Mouse (Mus musculus) cerebellum, adult 9-11 months (tissue): ENCODE results near the gene Lgals7.
"Not testable (repeated sequence)": the region's sequence is repeated elsewhere in the genome, so short reads cannot be mapped to it uniquely, and the experiment has no call there.

Experiments
- DNase-seq: peaks from one replicate; pipeline ENCODE4 v3.0.0; 2022

Gene Lgals7

GRCm38 (mm10) chr7:28879606-28880005 is 16.0 kb downstream of the Lgals7 start:
- DNase-seq = no peak

GRCm38 (mm10) chr7:28880554-28880953 is 16.9 kb downstream of the Lgals7 start:
- no peak for DNase-seq

- DNase-seq = no peak
Observed at GRCm38 (mm10) chr7:28881199-28881598, 17.5 kb downstream of the Lgals7 start, which contains the start of gene Capn12. TSS of gene Capn12 (plus strand) at chr7:28881422.

- no peak for DNase-seq
Observed at GRCm38 (mm10) chr7:28883039-28883438, 19.4 kb downstream of the Lgals7 start.

GRCm38 (mm10) chr7:28883704-28884103 is 20.1 kb downstream of the Lgals7 start:
- not testable (repeated sequence) for DNase-seq

- DNase-seq = no peak
Observed at GRCm38 (mm10) chr7:28886486-28886885, 22.8 kb downstream of the Lgals7 start.

GRCm38 (mm10) chr7:28888701-28889161 is 25.1 kb downstream of the Lgals7 start:
- DNase-seq = no peak

GRCm38 (mm10) chr7:28892601-28893000 is 28.9 kb downstream of the Lgals7 start:
- DNase-seq = no peak

- no peak for DNase-seq
Observed at GRCm38 (mm10) chr7:28893643-28894265, 30.1 kb downstream of the Lgals7 start.

- no peak for DNase-seq
Observed at GRCm38 (mm10) chr7:28894942-28895341, 31.3 kb downstream of the Lgals7 start.

GRCm38 (mm10) chr7:28897661-28898060 is 34.0 kb downstream of the Lgals7 start:
- DNase-seq = no peak

GRCm38 (mm10) chr7:28899972-28900371 is 36.3 kb downstream of the Lgals7 start:
- DNase-seq = no peak

- DNase-seq = no peak
Observed at GRCm38 (mm10) chr7:28901311-28902125, 37.9 kb downstream of the Lgals7 start.

- no peak for DNase-seq
Observed at GRCm38 (mm10) chr7:28902180-28902579, 38.5 kb downstream of the Lgals7 start.

- no peak for DNase-seq
Observed at GRCm38 (mm10) chr7:28902809-28903208, 39.2 kb downstream of the Lgals7 start.

GRCm38 (mm10) chr7:28903778-28904177 is 40.1 kb downstream of the Lgals7 start:
- DNase-seq = no peak

- DNase-seq = no peak
Observed at GRCm38 (mm10) chr7:28907195-28907594, 43.5 kb downstream of the Lgals7 start.

- no peak for DNase-seq
Observed at GRCm38 (mm10) chr7:28911632-28912031, 48.0 kb downstream of the Lgals7 start.

- DNase-seq = no peak
Observed at GRCm38 (mm10) chr7:28913171-28913570, 49.5 kb downstream of the Lgals7 start.
